Mouse (Mus musculus) megakaryocyte, embryonic 14.5 days (primary cell): ENCODE measurements around the gene Adprhl2. TPM values are rescaled to one million over a fixed set of nuclear protein-coding genes. Genes with fewer than 3 reads are reported as not detected.
A peak's percentile ranks its signal among the peaks of the same experiment; 100 is the strongest.

Experiments
- H3K27me3 ChIP-seq: replicated peaks from 2 replicates; pipeline ENCODE3; 2012; ENCODE audit warnings: inconsistent platforms
- H3K36me3 ChIP-seq: replicated peaks from 2 replicates; pipeline ENCODE3; 2012; ENCODE audit warnings: low read length, inconsistent platforms, mixed read lengths
- H3K4me1 ChIP-seq: 2 replicates; pipeline ENCODE4 v1.6.1; 2012; ENCODE audit warnings: inconsistent platforms
- H3K4me3 ChIP-seq: replicated peaks from 2 replicates; pipeline ENCODE3; 2012; ENCODE audit warnings: moderate library complexity, mild to moderate bottlenecking, inconsistent platforms
- H3K9me3 ChIP-seq: 2 replicates; pipeline ENCODE4 v1.6.1; 2012; ENCODE audit warnings: inconsistent platforms
- FLI1 ChIP-seq: IDR thresholded peaks from 2 replicates; pipeline ENCODE4 v1.6.1; 2012; ENCODE audit warnings: low read length, inconsistent platforms, mixed read lengths
- GATA1 ChIP-seq: IDR thresholded peaks from 3 replicates; pipeline ENCODE4 v1.6.1; 2012; ENCODE audit warnings: mixed read lengths, low read length, inconsistent platforms, borderline replicate concordance
- polyA plus RNA-seq: library from polyadenylated mRNA; stranded (reverse); fragments of >175 nt; gene quantifications from 2 replicates; pipeline ENCODE4 v1.2.3, GENCODE M21; 2012; ENCODE audit warnings: low replicate concordance; ENCODE audit not compliant: insufficient read depth

Gene Adprhl2
- 28.0 and 35.0 TPM in 2 replicates for polyA plus RNA-seq

GRCm38 (mm10) chr4:126321111-126321853, at the start of gene Adprhl2:
Adprhl2 (minus strand) TSS chr4:126321703.
- Histone ChIP-seq H3K4me3 (peak within 1 kb of the TSS; percentile 99), H3K9me3 (no peaks in the 10 kb centered on the region), H3K4me1 (peaks cover 44% of the 10 kb centered on the region), H3K27me3 (peaks cover 23% of the 10 kb centered on the region), H3K36me3 (peaks cover 37% of the 10 kb centered on the region)
- TF ChIP-seq GATA1 (no peak), FLI1 (peak; percentile 57; the same call in 1 of the 2 replicates)

DNA sequence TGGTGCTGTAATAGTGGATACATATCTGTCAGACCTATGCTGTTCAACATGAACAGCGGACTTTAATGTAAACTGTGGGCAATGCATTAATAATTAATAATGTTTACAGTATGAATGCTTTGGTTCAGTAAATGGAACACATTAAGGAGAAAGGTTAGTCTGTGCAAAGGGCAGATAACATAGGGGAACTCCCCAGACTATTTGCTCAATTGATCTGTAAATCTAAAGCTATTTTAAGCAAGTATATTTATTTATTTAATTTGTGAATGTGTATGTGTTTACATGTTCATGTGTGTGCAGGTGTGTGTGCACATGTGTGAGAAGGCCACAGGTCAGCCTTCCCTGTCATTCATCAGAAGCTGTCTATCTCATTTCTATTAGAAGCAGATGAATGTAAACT, 38.6 kb upstream of the Adprhl2 start:
- peaks cover 8% of the 10 kb centered on the region; the same call in 1 of the 2 replicates for H3K9me3 ChIP-seq
- no peak overlapping the region for H3K4me3 ChIP-seq
- peaks cover 66% of the 10 kb centered on the region for H3K36me3 ChIP-seq
- no peaks in the 10 kb centered on the region for H3K4me1 ChIP-seq
- no peak for TF ChIP-seq FLI1
- no peak for TF ChIP-seq GATA1
- H3K27me3 ChIP-seq: no peaks in the 10 kb centered on the region

- Histone ChIP-seq H3K9me3 (no peaks in the 10 kb centered on the region), H3K36me3 (peaks cover 42% of the 10 kb centered on the region), H3K27me3 (no peaks in the 10 kb centered on the region), H3K4me1 (peaks cover 5% of the 10 kb centered on the region; the same call in 1 of the 2 replicates), H3K4me3 (no peak overlapping the region)
- TF ChIP-seq GATA1 (no peak), FLI1 (no peak)
Measured at GRCm38 (mm10) chr4:126343451-126343850, 21.9 kb upstream of the Adprhl2 start.

DNA sequence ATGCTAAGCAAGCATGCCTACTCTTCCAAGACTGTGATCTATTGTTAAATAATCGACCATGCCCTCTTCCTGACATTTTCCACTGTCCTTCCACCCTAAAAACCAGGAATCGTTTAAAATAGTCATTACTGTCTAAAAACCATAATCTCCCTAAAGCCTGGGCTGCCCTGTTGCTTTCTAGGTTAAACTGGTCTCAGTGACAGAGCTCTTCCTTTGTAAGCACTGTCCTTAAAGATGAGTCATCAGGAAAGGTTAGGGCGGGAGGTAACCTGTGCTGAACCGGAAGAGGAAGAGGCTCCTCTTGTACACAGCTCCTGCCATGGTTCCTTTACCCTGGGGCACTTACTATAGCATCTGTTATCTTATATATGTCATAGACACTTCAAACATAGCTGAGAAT, 18.0 kb upstream of the Adprhl2 start:
- Histone ChIP-seq H3K4me3 (no peak overlapping the region), H3K36me3 (peaks cover 14% of the 10 kb centered on the region), H3K4me1 (peaks cover 5% of the 10 kb centered on the region; the same call in 1 of the 2 replicates), H3K9me3 (no peaks in the 10 kb centered on the region), H3K27me3 (no peaks in the 10 kb centered on the region)
- TF ChIP-seq FLI1 (no peak), GATA1 (no peak)

DNA sequence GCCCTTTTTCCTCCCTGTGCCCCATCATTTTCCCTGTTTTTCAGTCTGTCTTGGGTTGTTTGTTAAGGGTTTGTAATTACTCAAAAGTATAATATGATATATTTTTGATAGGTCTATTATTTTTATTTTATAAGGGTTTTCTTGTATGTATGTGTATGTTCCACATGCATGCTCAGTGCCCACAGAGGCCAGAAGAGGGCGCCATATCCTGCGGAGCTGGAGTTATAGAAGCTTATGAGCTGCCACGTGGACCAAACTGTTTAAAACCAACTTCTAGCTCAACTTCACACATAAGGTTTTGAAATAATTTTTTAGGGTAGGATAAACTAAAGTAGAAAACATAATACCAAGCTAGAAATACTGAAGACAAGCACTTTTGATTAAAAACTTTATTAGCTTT, 10.9 kb upstream of the Adprhl2 start:
- Histone ChIP-seq H3K36me3 (peaks cover 7% of the 10 kb centered on the region), H3K4me1 (peaks cover 6% of the 10 kb centered on the region), H3K9me3 (no peaks in the 10 kb centered on the region), H3K27me3 (peaks cover 1% of the 10 kb centered on the region), H3K4me3 (no peak overlapping the region)
- no peak for TF ChIP-seq GATA1
- no peak for TF ChIP-seq FLI1

DNA sequence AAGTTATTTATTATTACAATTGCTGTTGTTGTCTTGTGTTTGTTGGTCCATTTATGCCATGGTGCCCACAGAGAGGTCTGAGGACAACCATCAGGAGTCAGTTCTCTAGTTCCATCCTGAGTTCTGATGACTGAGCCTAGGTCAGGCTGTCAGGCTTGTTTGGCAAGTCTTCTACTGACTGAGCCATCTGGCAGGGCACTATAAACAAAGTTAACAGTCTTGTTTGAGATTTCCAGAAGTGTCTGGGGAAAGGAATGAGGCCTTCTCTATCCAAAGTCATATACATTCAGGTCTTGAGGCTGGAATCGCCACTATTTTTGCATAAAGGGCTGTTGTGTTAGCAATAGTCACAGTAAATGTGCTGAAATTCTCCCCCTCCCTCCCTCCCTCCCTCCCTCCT, 10.2 kb upstream of the Adprhl2 start:
- Histone ChIP-seq H3K4me1 (peaks cover 6% of the 10 kb centered on the region), H3K4me3 (no peak overlapping the region), H3K36me3 (peaks cover 7% of the 10 kb centered on the region), H3K27me3 (peaks cover 3% of the 10 kb centered on the region), H3K9me3 (no peaks in the 10 kb centered on the region)
- TF ChIP-seq FLI1: no peak
- TF ChIP-seq GATA1: no peak

GRCm38 (mm10) chr4:126330295-126330694, 8.8 kb upstream of the Adprhl2 start:
- TF ChIP-seq GATA1 (no peak), FLI1 (no peak)

DNA sequence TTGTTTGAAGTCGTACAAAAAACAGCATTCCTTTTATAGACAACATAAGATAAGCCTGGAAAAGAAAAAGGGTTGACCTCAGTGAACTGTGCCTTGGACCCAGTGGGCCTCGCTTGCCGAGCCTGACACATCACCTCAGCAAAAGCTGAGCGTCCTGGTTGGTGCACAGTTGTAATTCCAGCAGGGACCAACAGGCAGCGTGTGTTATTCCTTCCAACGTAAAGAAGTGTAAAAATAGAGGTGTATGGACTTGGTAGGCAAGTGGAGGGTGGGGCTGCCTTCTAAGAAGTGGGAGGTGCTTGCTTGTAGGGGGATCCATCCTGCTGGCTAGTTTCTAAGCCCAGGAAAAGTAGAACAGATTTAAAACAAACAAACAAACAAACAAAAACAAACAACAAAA, 4.5 kb upstream of the Adprhl2 start:
- H3K9me3 ChIP-seq: no peaks in the 10 kb centered on the region
- TF ChIP-seq GATA1: no peak
- no peak for TF ChIP-seq FLI1
- H3K36me3 ChIP-seq: no peaks in the 10 kb centered on the region
- no peak overlapping the region for H3K4me3 ChIP-seq
- peaks cover 26% of the 10 kb centered on the region for H3K27me3 ChIP-seq
- peaks cover 23% of the 10 kb centered on the region for H3K4me1 ChIP-seq

More at GRCm38 (mm10) chr4:126330295-126330694, 8.8 kb upstream of the Adprhl2 start:
- Histone ChIP-seq H3K27me3 (peaks cover 5% of the 10 kb centered on the region), H3K4me1 (peaks cover 10% of the 10 kb centered on the region), H3K36me3 (peaks cover 4% of the 10 kb centered on the region), H3K4me3 (no peak overlapping the region), H3K9me3 (no peaks in the 10 kb centered on the region)

GRCm38 (mm10) chr4:126325281-126325861, 3.9 kb upstream of the Adprhl2 start, which contains the start of gene Tekt2:
Tekt2 (minus strand) TSS chr4:126325688.
- H3K4me3 ChIP-seq: peak within 1 kb of the TSS; percentile 67
- TF ChIP-seq FLI1 (no peak), GATA1 (no peak)
- H3K4me1 ChIP-seq: peaks cover 29% of the 10 kb centered on the region
- peaks cover 26% of the 10 kb centered on the region for H3K27me3 ChIP-seq
- no peaks in the 10 kb centered on the region for H3K9me3 ChIP-seq
- no peaks in the 10 kb centered on the region for H3K36me3 ChIP-seq

DNA sequence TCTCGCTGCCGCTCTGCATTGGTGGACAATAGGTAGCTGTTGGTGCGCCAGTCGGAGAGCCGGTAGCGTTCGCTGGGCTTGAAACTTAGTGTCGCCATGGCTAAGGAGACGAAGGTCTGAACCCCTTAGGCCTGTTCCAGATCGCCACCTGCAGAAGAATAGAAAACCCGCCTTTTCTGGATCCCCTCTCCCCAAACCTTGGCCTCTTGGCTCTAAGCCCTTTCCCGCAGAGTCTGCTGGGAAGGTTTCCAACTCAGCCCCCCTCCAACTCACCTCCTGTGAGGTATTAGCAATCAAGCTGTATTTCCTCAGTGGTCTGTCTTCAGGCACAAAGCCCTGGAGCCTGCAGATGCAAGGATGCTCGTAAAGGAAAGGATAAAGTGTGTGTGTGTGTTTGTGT, 3.4 kb upstream of the Adprhl2 start:
- TF ChIP-seq GATA1 (no peak), FLI1 (no peak)
- H3K4me3 ChIP-seq: no peak overlapping the region

More for the DNA sequence above, 3.4 kb upstream of the Adprhl2 start:
- Histone ChIP-seq H3K9me3 (no peaks in the 10 kb centered on the region), H3K27me3 (peaks cover 26% of the 10 kb centered on the region), H3K36me3 (peaks cover 2% of the 10 kb centered on the region), H3K4me1 (peaks cover 34% of the 10 kb centered on the region)
